Mouse (Mus musculus) liver, postnatal 0 days (tissue): Measurements from ENCODE around the gene Rgs9.

Experiments
- CTCF ChIP-seq: sonication (generic); IDR thresholded peaks from 2 replicates; pipeline ENCODE4 v1.5.1; 2016; ENCODE audit warnings: antibody characterized with exemption, low read depth
- EP300 ChIP-seq: IDR thresholded peaks from 2 replicates; pipeline ENCODE4 v1.6.1; 2016; ENCODE audit warnings: antibody characterized with exemption, low read depth, mild to moderate bottlenecking

GRCm38 (mm10) chr11:109181118-109181517, 116.8 kb downstream of the Rgs9 start:
- TF ChIP-seq EP300: no peak
- TF ChIP-seq CTCF: no peak
